Mouse (Mus musculus): ENCODE results near the gene C1ql4. TPM values are rescaled to one million over a fixed set of nuclear protein-coding genes. Genes with fewer than 3 reads are reported as not detected.
A peak's percentile ranks its signal among the peaks of the same experiment; 100 is the strongest.

The C1ql4 gene
- polyA plus RNA-seq, 1 experiment from 2014 or later, result not detected

GRCm38 (mm10) chr15:99039996-99040919 is 47.4 kb downstream of the C1ql4 start:
- no peak for DNase-seq
- Histone ChIP-seq H3K27me3 (0 out of 2 replicates have a peak, but pooled peaks cover 3% of the 10 kb centered on the region), H3K9me3 (replicated peaks) (no peaks in the 10 kb centered on the region), H3K36me3 (peaks cover 32% of the 10 kb centered on the region), H3K4me2 (no peak overlapping the region), H3K4me3 (replicated peaks) (no peak overlapping the region), H3K4me1 (replicated peaks) (peaks cover 33% of the 10 kb centered on the region), H3K9ac (no peak overlapping the region; the same call in 1 of the 2 replicates), H3K27ac (no peak overlapping the region)
- 54% methylated on average over 26 of the region's 26 CpGs for WGBS (ENCODE audit: insufficient replicate concordance)
- no peak for ATAC-seq (ENCODE audit: low read depth)

- Histone ChIP-seq H3K27me3 (0 out of 2 replicates have a peak, but pooled peaks cover 3% of the 10 kb centered on the region), H3K4me3 (replicated peaks) (no peak overlapping the region), H3K36me3 (peaks cover 42% of the 10 kb centered on the region), H3K4me2 (no peak overlapping the region), H3K9me3 (replicated peaks) (no peaks in the 10 kb centered on the region), H3K9ac (no peak overlapping the region), H3K4me1 (replicated peaks) (peaks cover 34% of the 10 kb centered on the region), H3K27ac (no peak overlapping the region)
- ATAC-seq (ENCODE audit: low read depth), result no peak; the same call in 1 of the 2 replicates
- WGBS (ENCODE audit: insufficient replicate concordance), result 77% methylated on average over 4 of the region's 4 CpGs
- DNase-seq, result no peak
Observed at GRCm38 (mm10) chr15:99039306-99039705, 48.3 kb downstream of the C1ql4 start.

GRCm38 (mm10) chr15:99038797-99039196 is 48.8 kb downstream of the C1ql4 start:
- no peaks in the 10 kb centered on the region for H3K9me3 ChIP-seq (replicated peaks)
- no peak overlapping the region for H3K4me3 ChIP-seq (replicated peaks)
- no peak overlapping the region for H3K9ac ChIP-seq
- 86% methylated on average over 5 of the region's 5 CpGs for WGBS (ENCODE audit: insufficient replicate concordance)
- H3K4me1 ChIP-seq (replicated peaks), result peaks cover 36% of the 10 kb centered on the region
- no peak overlapping the region for H3K27ac ChIP-seq
- 0 out of 2 replicates have a peak, but pooled peaks cover 3% of the 10 kb centered on the region for H3K27me3 ChIP-seq
- ATAC-seq (ENCODE audit: low read depth) (no peak), DNase-seq (no peak)
- H3K36me3 ChIP-seq, result peaks cover 45% of the 10 kb centered on the region
- H3K4me2 ChIP-seq, result no peak overlapping the region

- Histone ChIP-seq H3K9me3 (replicated peaks) (no peaks in the 10 kb centered on the region), H3K4me1 (replicated peaks) (peaks cover 43% of the 10 kb centered on the region), H3K27me3 (0 out of 2 replicates have a peak, but pooled peaks cover 3% of the 10 kb centered on the region), H3K9ac (no peak overlapping the region), H3K4me3 (replicated peaks) (no peak overlapping the region), H3K27ac (no peak overlapping the region), H3K36me3 (peaks cover 52% of the 10 kb centered on the region), H3K4me2 (no peak overlapping the region)
- DNase-seq, result no peak
- ATAC-seq (ENCODE audit: low read depth), result no peak
- WGBS (ENCODE audit: insufficient replicate concordance), result 73% methylated on average over 1 of the region's 1 CpGs
Observed at GRCm38 (mm10) chr15:99038025-99038424, 49.6 kb downstream of the C1ql4 start.

- H3K9me3 ChIP-seq (replicated peaks), result no peaks in the 10 kb centered on the region
- H3K27ac ChIP-seq, result no peak overlapping the region
- ATAC-seq (ENCODE audit: low read depth), result no peak
- no peak overlapping the region for H3K4me2 ChIP-seq
- no peak overlapping the region for H3K4me3 ChIP-seq (replicated peaks)
- 95% methylated on average over 8 of the region's 8 CpGs for WGBS (ENCODE audit: insufficient replicate concordance)
- 0 out of 2 replicates have a peak, but pooled peaks cover 3% of the 10 kb centered on the region for H3K27me3 ChIP-seq
- peaks cover 63% of the 10 kb centered on the region for H3K36me3 ChIP-seq
- H3K4me1 ChIP-seq (replicated peaks), result peaks cover 60% of the 10 kb centered on the region
- no peak for DNase-seq
- H3K9ac ChIP-seq, result no peak overlapping the region
Observed at GRCm38 (mm10) chr15:99036249-99036905, 51.2 kb downstream of the C1ql4 start.

GRCm38 (mm10) chr15:99035431-99035830 is 52.2 kb downstream of the C1ql4 start:
- Histone ChIP-seq H3K4me3 (replicated peaks) (no peak overlapping the region), H3K4me2 (no peak overlapping the region), H3K27me3 (no peaks in the 10 kb centered on the region), H3K4me1 (replicated peaks) (peaks cover 55% of the 10 kb centered on the region), H3K27ac (no peak overlapping the region), H3K36me3 (peaks cover 63% of the 10 kb centered on the region), H3K9me3 (replicated peaks) (no peaks in the 10 kb centered on the region), H3K9ac (no peak overlapping the region)
- no peak for DNase-seq
- ATAC-seq (ENCODE audit: low read depth), result no peak
- WGBS (ENCODE audit: insufficient replicate concordance), result 78% methylated on average over 4 of the region's 4 CpGs

Small RNA genes lying within 50 kb of the gene (microRNA-seq; reads per million reads assigned to microRNA genes)
- gene Mir6960, result 4.7 reads per million, percentile 11 among the genes with 10 or more reads in this experiment

Other genes with a start within 250 kb of the C1ql4 start
- gene Kmt2d, start 216.6 kb downstream of the C1ql4 start, polyA plus RNA-seq (2015; fragmentation: Nextera tagmentation; extraction: Ambion mirVana), result 4.0 and 4.2 TPM in 2 replicates
- 4.0 and 4.2 TPM in 2 replicates for gene Rhebl1, start 193.3 kb downstream of the C1ql4 start, polyA plus RNA-seq (2015; fragmentation: Nextera tagmentation; extraction: Ambion mirVana)
- gene Dhh, start 189.3 kb downstream of the C1ql4 start, polyA plus RNA-seq (2015; fragmentation: Nextera tagmentation; extraction: Ambion mirVana), result 0.12 and 0.16 TPM in 2 replicates
- 3.2 and 3.9 TPM in 2 replicates for gene Lmbr1l, start 169.6 kb downstream of the C1ql4 start, polyA plus RNA-seq (2015; fragmentation: Nextera tagmentation; extraction: Ambion mirVana)
- 1,202 and 1,287 TPM in 2 replicates for gene Tuba1b, start 153.3 kb downstream of the C1ql4 start, polyA plus RNA-seq (2015; fragmentation: Nextera tagmentation; extraction: Ambion mirVana)
- not detected in 2 replicates for gene Gm49450, start 134.3 kb downstream of the C1ql4 start, polyA plus RNA-seq (2015; fragmentation: Nextera tagmentation; extraction: Ambion mirVana)
- gene Tuba1a, start 134.1 kb downstream of the C1ql4 start, polyA plus RNA-seq (2015; fragmentation: Nextera tagmentation; extraction: Ambion mirVana), result 109 TPM in 2 replicates
- 239 and 246 TPM in 2 replicates for gene Tuba1c, start 57.9 kb downstream of the C1ql4 start, polyA plus RNA-seq (2015; fragmentation: Nextera tagmentation; extraction: Ambion mirVana)
- gene Prph, start 32.6 kb downstream of the C1ql4 start, polyA plus RNA-seq (2015; fragmentation: Nextera tagmentation; extraction: Ambion mirVana), result 0.54 and 0.62 TPM in 2 replicates
- gene Troap, start 13.2 kb downstream of the C1ql4 start, polyA plus RNA-seq (2015; fragmentation: Nextera tagmentation; extraction: Ambion mirVana), result 14.5 and 18.9 TPM in 2 replicates
- 14.6 and 16.9 TPM in 2 replicates for gene Dnajc22, start 5.4 kb upstream of the C1ql4 start, polyA plus RNA-seq (2015; fragmentation: Nextera tagmentation; extraction: Ambion mirVana)
- 11.5 and 14.4 TPM in 2 replicates for gene Spats2, start 38.1 kb upstream of the C1ql4 start, polyA plus RNA-seq (2015; fragmentation: Nextera tagmentation; extraction: Ambion mirVana)
- gene Kcnh3, start 137.0 kb upstream of the C1ql4 start, polyA plus RNA-seq (2015; fragmentation: Nextera tagmentation; extraction: Ambion mirVana), result 0.05 and 0.06 TPM in 2 replicates
- 59.0 and 59.2 TPM in 2 replicates for gene Mcrs1, start 164.1 kb upstream of the C1ql4 start, polyA plus RNA-seq (2015; fragmentation: Nextera tagmentation; extraction: Ambion mirVana)
- gene Prpf40b, start 207.3 kb upstream of the C1ql4 start, polyA plus RNA-seq (2015; fragmentation: Nextera tagmentation; extraction: Ambion mirVana), result 8.2 and 8.9 TPM in 2 replicates
- 0.06 TPM in 1 of 2 replicates, not detected in the other for gene Fam186b, start 208.1 kb upstream of the C1ql4 start, polyA plus RNA-seq (2015; fragmentation: Nextera tagmentation; extraction: Ambion mirVana)

Measured in liver, embryonic 13.5 days (tissue).